Mouse (Mus musculus) lung, adult 18-20 months (tissue): Measurements from ENCODE around the gene Tgfbr1.

Source experiments
- DNase-seq, 2 experiments: peaks; one replicate each; pipeline ENCODE4 v3.0.0; 2022; ENCODE audit warnings: mixed read lengths in 2 of 2

Tgfbr1 gene

DNA sequence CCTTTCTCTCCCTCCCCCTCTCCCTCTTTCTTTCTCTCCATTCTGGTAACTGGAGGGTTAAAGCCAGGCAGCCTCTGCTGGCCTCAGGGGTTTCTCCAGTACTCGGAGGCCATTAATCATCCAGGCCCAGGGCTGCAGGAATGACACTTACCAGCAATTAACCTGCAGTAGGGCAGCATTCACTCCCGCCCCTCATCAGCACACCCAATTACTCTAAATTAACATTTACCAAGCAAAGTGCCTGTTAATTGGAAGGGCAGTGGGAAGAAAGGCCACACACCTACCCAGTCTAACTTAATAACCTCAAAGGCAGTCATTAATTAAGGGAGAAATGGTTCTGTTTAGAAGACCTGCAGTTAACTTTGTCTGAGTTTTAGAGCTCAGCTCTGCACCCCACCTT lies 71.4 kb downstream of the Tgfbr1 start:
- no peak for DNase-seq

DNA sequence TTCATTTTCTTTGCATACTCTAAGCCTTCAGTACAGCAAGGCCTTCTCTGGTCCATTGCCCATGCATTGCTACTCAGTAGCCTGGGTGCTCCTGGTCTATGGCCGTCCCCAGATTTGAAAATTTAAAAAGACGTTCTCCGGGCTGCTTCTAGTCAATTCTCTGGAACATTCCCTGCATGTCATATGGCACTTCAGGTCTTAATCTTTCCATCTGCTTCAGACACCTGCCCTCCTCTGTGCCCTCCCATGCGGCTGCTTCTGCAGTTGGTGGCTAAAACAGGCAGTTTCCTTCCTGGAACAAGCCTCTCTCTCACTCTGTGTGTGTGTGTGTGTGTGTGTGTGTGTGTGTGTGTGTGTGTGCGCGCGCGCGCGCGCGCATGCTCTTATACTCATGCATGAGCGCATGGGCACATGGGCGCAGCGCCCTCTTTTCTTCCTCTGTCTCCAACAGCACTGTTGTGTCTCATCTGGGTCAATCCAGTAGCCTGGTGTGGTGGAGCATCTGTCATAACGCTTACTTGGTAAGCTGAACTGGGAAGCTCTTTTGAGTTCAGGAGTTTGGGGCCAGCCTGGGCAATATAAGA lies 72.3 kb downstream of the Tgfbr1 start:
- no peak for DNase-seq

DNA sequence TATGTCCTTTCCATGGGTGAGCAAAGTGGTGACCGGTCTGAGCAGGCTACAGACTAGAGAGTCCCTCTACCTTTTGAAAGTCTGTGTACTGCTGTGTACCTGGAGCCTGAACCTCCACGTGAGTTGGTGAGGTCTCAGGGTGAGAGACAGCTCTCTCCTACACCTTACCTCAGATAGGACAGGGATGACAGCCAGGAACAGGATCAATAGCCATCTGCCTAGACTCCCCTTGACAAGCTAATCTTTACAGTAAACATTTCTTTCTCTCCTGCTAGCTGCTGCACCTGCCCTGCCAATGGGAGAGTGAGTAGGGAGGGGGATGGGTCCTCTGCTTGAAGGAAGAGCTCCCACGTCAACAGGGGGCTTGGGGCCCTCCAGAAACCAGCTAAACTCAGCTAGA lies 74.6 kb downstream of the Tgfbr1 start:
- no peak for DNase-seq

DNA sequence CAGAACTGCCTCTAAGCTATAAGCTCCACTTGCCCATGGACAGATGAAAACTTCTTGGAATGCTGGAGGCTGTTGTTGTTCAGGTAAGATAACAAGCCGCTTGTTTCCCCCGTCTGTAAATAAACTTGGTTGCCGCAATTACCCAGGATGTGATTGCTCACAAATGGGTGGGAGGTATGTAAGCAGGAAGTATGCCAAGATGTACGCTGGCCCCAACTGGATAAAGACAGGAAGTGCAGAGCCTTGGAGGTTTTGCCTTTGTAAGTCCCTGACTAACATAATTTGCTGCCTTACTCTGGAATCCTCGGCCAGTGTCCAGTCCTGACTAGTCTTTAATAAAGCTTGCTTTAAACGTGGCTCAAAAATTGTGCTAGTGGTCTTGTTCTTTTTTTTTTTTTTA lies 77.5 kb downstream of the Tgfbr1 start:
- no peak for DNase-seq

DNA sequence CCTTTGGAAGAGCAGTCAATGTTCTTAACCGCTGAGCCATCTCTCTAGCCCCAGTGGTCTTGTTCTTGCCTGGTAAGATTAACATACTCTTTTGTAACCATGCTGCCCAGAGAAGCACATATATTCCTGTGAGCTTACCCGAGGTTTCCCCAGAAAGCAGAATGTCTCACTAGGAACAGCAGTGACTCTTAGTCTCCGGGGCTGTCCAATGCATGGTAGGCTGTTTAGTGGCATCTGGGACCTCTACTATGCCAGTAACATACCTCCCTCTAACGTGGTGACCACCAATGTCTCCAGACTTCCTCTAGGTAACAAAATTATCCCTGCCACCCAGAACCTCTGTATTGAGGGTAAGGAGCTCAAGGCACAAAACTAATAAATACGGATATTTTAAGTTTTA lies 78.1 kb downstream of the Tgfbr1 start:
- no peak for DNase-seq

DNA sequence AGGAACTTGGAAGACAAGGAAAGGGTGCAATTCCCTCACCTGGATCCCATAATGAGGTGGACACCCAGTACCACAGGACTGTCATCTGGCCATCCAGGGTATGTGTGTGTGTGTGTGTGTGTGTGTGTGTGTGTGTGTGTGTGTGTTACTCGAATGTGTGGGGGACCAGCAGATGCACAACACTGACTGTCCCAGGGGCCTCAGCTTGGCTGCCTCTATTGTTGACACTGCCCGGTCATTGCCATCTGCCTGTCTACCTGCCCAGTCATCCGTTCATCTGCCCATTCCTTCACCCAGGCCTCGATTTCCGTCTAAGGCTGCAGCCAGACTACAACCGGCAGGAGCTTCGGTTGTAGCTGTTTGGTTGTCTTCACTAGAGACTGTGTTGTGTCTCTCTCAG lies 79.7 kb downstream of the Tgfbr1 start:
- no peak for DNase-seq

DNA sequence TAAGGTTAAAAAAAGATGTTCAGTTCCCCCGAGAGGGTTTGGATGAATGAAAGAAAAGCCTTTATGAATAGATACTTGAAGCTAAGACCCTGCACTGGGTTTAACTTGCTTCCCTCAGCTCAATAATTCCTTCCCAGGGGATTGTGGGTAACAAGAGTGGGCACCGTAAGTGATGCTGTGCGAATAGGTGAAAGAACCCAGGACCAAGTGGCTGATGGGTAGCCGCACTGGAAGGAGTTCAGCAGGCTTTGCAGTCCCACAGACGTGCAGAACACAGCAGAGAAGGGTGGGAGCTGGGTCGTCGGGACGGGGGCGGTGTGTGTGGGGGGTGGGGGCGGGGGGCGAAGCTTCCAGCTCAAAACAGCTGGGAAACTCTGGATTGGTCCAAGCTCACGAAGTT lies 82.1 kb downstream of the Tgfbr1 start:
- DNase-seq, result no peak

DNA sequence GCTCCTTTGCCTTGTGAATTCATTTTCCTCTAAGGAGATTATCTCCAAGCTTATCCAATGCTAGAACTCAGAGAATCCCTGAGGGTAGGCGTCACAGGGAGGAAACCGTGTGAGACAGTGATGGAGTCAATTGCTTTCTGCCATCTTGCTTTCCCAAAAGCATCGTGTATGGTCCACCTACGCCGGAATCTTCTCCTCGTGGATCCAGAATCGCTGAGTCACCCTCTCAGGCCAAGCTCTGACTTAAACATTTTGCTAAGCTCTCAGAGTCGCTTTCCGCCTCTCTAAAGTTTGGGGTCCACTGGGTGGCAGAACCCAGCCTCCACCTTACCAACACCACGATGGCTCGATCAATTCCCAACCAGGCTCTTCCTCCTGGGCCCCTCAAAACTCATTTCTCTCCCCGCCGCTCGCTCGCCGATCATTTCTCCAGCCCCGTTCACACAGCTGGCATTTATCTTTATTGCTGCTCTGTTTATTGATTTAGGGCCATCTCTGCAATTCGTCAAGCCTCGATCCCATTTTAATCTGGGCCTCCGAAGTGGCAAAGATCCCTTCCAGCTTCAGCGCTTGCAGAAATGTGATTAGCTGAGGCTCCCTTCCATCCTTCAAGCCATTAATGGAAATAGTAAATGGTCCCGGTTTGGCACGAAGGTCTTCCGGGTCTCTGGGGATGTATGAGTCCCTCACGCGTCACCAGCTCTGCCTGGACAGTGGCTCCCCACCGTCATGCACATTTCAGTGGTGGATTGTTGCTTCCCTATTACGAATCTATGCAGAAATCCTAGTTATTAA lies 82.7 kb downstream of the Tgfbr1 start:
- peak in 1 of 2 experiments; percentile 8 for DNase-seq

DNA sequence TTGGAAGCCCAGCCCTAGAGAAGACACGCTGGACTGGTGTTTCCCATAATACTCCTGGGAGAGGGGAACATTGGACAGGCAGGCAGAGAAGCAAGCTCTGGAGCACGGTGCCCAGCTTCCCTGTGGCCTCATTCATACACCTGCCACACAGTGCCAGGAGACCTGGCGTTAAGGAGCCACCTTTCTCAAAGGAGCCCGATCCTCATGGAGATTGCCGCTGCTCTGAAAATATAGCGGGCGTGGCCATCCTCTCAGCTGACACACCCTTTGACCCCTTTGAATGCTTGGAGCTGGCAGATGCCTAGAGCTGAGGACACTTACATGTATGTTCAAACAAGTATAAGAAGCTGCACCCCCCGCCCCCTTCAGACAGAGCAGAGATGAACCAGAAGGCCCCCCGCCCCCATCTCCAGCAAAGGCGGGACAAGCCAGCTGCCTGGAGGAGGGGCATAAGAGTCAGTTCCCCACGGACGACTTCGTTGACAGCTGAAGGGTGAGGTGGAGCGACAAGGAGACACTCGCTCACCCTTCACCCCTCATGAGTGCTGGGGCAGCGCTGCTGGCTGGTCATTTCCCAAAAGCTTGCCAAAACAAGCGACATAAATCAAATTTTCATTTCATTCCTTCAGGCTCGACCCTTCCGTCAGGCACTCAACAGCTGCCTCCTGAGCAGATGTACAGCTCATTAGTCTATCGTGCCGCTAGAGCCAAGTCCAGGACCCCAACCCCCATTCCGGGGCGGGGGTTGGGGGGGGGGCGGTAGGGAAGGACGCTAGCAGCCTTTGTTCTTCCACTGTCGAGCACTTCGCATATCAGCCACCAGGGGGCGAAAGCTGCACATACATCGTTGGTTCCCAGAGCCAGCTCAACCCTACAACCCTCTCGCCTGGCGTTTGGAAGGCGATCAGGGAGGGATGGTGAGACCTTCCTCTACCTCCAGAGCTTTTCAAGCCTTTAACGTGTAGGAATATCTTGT lies 84.6 kb downstream of the Tgfbr1 start:
- DNase-seq, result peak; percentile 77 to 81

DNA sequence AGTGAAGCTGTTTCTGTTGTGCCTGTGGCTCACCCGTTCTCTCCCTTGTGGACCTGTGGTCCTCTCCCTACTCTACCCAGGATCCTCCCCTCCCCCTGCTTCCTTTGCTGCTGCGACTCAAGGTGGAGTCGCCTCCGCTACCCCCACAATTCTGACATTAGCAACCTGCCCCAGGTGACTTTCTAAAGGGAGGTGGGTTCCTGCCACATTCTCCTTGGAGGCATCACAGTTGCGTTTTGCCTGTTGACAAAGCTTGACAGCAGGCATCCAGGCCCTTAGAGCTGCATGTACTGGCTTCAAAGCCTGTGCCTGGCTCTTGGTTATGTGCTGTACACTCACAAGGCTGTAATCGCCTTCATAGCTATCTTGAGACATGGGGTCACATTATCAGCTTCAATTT lies 85.9 kb downstream of the Tgfbr1 start:
- DNase-seq, result no peak

DNA sequence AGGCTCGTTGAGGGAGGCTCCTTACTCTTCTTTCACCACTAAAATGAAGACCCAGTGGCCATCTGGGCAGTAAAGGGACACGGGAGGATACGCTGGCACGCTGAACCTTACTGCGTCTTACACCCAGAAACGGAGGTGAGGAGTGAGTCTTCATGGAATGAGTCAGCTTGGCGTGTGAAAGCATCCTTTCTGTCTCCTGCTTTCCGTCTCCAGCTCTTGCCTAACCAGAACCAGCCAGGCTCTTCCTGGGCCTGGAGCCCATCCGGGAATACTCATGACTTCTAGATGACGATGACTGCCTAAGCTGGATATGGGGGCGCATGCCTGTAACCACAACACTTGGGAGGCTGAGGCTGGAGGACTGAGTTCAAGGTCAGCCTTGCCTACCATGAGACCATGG lies 87.9 kb downstream of the Tgfbr1 start:
- DNase-seq, result no peak

DNA sequence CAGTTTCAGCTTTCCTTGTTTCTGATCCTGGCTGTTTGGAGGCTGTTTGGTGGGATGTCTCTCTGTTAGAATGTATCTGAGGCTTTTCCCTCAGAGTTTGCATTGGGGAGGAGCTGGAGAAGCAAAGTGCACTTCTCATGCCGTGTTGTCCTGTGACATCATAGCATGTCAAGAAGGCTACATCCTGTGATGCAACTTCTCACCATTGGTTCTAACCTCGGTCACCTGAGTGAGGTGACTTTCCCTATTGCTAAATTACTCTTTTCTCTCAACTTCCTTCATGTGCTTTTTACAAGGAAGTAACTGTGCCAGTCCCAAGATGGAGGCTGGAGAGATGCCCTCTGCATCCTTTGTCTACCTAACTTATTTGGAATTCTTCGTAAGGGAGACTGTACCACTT lies 95.5 kb downstream of the Tgfbr1 start:
- DNase-seq, result no peak

DNA sequence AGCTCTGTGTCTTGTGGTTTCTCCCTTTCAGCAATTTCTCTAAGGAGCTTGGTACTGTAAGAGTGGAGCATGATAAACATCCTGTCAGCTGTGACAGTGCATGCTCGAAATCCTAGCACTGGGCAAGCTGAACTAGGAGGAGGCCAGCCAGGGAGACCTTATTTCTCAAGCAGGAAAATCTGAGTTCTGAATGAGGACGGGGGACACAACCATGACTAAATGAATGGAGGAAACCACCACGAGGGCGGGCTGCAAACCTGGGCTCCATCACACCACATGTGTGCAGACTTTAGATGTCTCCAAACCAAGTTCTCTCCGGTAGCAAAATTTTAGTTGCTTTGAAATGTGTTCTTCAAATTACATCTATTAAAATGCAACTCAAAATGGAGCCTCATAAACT lies 96.1 kb downstream of the Tgfbr1 start:
- no peak for DNase-seq

DNA sequence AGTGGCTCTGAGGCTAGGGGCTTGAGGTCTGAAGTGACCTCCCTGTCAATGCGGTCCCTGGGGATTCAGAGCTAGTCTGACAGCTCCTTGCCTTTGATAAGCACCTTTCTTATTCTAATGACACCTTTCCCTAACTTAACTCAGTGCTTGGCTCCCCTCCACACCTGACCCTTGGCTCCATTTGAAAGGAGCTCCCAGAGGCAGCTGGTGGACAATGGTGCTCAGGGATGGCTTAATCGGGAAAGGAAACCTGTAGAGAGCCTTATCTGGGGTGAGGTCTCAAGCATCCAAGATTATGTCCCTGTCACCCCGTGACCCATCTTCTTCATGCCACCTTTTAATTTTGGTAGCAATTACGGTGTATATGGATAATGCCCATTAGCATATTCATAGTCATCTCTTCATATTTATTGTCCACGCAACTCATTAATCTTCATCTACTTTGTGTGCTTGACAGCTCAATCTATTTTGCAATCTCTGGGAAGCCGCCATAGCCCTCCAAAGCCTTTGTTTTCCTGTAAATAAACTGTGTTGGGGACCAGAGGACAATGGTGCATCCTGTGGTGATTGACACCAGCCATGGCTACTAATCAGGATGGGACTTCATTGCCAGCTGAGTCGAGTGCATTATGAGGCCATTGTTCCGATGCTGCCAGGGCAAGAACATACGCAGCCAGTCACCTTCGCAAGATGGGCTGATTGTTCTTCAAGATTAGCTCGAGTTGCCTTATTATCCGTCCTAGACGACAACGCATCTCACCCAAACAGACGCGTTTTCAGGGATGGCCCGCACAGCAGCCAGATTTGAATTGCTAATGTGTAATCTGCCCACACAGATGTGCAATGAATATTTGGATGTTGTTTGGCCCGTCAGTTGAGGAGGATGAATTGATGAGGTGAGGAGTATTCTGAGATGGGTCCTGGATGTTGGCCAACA lies 96.8 kb downstream of the Tgfbr1 start:
- no peak for DNase-seq
